Mouse (Mus musculus) testis, adult 2 months (tissue): Measurements from ENCODE around the gene Lta.

ENCODE experiments used
- CTCF ChIP-seq: fragments of 200-500 bp; IDR thresholded peaks from 2 replicates; pipeline ENCODE4 v1.5.1; 2012; ENCODE audit warnings: low read depth, mild to moderate bottlenecking, inconsistent platforms, low read length, moderate library complexity; ENCODE audit not compliant: control insufficient read depth, insufficient read depth, insufficient replicate concordance
- POLR2A ChIP-seq: fragments of 200-500 bp; IDR thresholded peaks from 2 replicates; pipeline ENCODE4 v1.6.1; 2012; ENCODE audit warnings: low read depth, mild to moderate bottlenecking, inconsistent platforms, low read length, moderate library complexity; ENCODE audit not compliant: control insufficient read depth

DNA sequence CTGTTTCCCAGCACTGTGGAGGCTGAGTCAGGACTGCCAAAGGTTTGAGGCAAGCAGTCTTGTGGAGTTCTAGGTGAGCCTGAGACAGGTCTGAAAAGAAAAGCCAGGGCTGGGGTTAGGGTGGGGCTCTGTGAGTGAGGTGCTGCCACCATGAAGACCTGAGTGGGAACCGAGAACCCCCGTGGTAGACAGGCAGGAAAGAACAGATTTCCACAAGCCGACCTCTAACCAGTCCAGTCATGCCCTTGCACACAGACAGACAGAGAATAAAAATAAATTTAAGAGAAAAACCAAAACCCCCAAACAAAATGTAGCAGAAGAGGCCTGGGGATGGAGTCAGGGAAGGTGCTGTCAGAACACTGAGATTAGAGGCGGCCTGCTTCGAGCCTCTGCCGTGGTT is 29.8 kb downstream of the Lta start:
- no peak for TF ChIP-seq CTCF
- TF ChIP-seq POLR2A, result no peak
